Mouse (Mus musculus) c-Kit-positive CD71-positive TER-119-negative erythroid progenitor cells, embryonic 14.5 days (primary cell): ENCODE results near the gene Gpam.
"Not testable (repeated sequence)": the region's sequence is repeated elsewhere in the genome, so short reads cannot be mapped to it uniquely, and the experiment has no call there.

Experiments used
- DNase-seq: peaks from one replicate; pipeline ENCODE4 v3.0.0-alpha.2; 2013; ENCODE audit warnings: low read depth

Gpam gene

DNA sequence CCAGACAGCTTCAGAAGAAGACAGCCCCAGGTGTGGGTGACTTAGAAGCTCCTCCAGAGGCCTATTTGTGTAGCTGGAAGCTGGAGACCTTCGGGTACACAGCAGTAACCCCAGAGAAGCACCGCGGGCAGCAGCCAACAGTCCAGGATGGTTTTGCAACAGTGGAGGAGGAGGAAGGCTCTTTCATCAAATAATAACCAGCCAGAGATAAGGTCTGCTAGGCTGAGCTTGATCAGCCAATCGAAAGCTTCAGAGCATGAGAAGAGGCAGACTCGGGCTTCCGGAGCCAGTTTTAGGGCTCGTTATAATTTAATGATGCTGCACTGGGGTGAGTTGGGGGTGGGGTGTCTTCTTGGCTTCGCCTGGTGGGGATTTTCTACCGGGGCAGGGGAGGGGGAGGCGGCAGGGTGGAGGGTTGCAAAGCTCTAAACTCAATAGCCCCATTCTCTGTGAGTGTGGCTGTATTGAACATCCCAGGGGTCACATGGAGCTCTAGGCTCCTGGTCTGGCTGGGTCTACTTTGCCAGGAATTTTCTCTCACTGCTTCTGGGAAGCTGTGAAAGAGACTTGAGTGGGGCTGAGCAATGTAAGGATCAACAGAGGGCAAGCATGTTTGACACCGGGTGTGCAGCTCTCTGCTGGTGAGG, at the start of gene Gpam:
Gene Gpam (minus strand): TSS at position 167 of the 647 bp plus-strand sequence.
- DNase-seq: no peak

DNA sequence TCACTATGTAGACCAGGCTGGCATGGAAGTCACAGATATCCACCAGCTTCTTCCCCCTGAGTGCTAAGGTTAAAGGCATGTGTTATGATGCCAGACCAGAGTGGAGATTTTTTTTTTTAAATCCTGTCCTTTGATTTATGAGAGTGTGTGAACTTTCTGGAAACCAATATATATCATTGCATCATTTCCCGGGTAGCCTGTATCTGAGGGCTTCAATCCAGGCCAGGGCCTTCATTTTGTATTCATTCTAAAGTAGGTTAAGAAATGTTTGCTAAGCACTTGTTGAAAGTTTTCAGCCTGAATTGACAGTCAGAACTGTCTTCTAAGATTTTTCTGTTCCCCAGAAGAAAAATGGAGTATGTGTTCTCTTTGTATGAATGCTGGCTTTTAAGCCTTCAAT, 44.5 kb upstream of the Gpam start:
- no peak for DNase-seq

DNA sequence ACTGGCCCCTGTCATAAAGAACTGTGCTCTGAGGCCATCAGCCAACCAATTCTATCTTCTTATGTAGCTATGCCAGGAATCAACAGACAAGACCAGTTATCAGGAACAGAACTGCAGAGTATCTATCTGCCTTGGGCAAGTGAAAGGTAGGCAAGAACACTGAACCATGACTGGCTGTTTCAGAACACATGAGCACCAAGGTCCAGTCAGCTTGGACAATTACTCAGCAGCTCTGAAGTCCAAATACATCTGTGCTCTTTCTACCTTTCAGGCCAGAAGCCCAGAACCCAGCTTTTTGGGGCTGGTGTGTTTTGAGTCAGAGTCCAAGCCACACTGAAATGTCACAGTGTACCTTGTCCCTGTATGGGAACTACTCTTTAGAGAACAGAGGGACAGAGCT, 43.4 kb upstream of the Gpam start:
- no peak for DNase-seq

DNA sequence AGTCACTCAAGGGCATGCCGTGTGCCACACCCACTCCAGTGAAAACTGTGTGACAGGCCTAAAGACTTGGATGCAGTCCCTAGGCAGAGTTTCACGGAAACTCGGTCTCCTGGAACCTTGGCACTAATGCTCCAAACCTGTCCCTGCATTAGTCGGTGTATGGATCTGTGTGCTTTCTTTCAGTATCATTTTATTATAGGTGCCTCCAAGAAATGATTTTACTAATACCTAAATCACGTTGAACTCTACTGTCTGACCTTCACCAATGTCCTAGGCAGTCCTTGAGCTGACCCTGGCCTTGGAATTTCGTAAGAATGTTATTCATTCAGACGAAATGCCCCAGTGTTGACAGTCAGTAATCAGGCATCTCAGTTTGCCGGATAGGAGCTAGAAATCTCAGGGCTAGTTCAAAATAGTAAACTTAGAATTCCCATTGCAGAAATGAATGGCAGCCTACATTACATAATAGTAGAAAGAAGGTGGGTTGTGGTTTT, 42.2 kb upstream of the Gpam start:
- not testable (repeated sequence) for DNase-seq

GRCm38 (mm10) chr19:55168360-55168759, 41.3 kb upstream of the Gpam start:
- no peak for DNase-seq

DNA sequence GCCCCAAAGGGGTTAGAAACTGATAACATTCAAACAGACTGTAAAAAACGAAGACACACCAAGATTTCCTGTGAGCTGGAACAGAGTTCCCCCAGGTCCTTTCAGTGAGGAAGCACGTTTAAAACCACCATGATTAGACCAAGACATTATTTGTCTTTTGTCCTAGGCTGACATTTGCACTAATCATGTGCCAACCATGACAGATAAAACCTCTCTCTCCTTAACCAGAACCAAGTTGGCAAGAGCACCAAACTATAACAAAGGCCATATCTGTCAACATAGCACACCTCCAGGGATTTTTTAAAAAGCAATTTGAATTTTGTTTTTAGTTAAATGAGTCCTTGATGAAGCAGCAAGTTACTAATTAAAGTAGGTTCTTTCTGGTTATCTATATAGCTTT, 40.7 kb upstream of the Gpam start:
- no peak for DNase-seq

DNA sequence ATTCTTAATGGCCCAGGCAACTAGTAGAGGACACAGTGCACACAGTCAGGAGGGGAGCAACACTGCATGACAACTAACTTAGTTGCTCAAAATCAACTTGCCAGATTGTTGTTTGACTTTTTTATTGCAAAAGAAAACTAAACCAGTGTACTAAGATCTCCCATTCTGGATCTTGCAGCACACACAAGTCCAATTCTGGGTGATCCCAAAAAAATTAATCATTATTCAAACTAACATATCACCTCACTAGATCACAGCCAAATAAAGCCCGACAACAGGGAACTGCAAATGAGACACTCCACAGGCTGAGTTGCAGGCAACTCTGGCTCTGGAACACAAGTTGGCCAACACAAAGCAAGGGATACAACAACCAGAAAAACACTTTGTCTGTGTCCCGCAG, 39.7 kb upstream of the Gpam start:
- DNase-seq: no peak

DNA sequence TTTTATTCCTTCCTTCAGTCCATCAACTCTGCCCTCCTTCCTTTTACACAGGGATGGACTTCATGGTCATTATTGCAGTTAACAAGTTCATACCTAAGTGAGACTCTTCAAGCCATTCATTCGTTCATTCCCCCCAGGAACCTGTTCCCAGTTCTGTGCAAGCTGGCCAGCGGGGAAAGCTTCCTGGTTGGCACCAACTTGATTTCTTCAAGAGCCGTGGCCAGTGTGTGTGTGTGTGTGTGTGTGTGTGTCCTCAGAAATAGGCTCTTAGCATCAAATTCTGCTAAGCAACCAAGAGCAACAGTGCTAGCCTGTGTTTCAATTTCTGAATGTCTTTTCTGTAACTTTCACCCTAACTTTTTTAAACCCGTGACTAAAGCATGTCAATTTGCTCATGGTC, 38.9 kb upstream of the Gpam start:
- DNase-seq: no peak

- DNase-seq: no peak
Measured at GRCm38 (mm10) chr19:55165183-55165865, 38.3 kb upstream of the Gpam start.

- no peak for DNase-seq
Measured at GRCm38 (mm10) chr19:55164162-55164561, 37.1 kb upstream of the Gpam start.

- DNase-seq: no peak
Measured at GRCm38 (mm10) chr19:55162271-55162670, 35.2 kb upstream of the Gpam start.

- DNase-seq: no peak
Measured at GRCm38 (mm10) chr19:55159826-55160225, 32.8 kb upstream of the Gpam start.

DNA sequence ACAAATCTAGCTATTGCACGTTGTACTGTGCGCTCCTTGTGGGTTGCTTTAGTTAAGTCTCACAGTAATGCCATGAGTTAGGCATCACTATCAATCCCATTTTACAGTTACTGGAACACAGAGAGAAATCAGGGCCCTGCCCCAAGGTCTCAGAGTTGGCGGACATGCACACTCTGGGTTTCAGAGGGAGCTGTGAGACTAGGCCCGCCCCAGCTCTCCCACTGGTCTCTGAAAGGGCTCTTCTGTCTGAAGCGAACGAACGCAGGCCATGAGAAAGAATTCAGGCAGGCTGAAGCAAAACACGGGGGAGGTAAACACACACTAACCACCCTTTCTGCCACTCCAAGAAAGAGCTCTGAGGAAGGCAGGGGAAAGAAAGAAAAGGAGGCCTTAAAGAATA, 31.6 kb upstream of the Gpam start:
- no peak for DNase-seq

DNA sequence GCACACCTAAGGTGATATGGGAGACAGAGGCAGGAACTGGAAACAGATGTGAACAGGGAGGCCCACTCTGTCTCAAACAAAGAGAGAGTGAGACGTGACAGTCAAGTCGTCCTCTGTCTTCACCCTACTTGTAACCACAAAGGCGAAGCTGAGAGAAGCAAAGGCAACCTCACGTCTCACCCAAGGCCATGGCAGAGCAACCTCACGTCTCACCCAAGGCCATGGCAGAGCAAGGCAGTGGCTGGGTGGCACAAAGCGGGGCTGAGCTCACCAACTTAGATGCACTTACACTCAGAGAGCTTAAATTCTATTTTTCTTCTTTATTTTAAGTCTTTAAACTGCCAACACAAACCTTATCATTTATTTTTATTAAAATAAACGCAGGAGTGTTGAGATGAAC, 30.0 kb upstream of the Gpam start:
- no peak for DNase-seq

GRCm38 (mm10) chr19:55152983-55153382, 25.9 kb upstream of the Gpam start:
- DNase-seq: no peak

DNA sequence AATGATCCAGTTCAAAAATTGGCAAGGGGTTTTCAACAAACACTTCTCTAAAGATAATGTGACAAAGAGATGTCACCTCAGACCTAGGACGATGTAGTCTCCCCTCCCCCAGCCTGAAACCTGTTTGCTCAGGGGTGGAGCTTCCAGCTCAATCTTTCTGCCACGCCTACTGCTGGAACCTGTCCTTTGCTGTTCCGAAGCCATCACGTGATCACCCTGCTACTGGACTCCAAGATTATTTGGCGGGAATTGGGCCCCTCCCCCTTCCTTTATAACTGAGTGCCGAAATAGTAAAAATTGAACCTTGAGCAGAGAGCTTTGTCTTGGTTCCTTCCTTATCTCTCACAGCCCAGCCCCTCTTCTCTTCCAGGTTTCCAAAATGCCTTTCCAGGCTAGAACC, 25.2 kb upstream of the Gpam start:
- DNase-seq: not testable (repeated sequence)

DNA sequence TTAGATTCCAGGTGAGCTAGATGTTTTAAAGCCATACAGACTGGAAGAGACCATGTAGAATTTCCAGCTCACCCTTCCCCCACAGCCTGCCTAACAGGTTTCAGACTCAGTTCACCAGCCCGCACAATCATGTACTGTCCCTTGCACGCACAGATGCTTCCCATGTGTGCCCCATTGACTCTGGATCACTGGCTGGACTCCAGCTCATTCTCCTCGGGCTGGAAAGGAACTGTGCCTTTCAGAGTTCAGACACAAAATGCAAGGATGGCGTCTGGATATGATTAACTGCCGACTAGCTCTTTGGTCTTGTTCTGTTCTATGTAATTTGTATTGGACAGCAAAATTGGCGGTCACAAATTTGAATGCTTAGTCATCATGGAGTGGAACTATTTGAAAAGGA, 22.6 kb upstream of the Gpam start:
- no peak for DNase-seq

GRCm38 (mm10) chr19:55148109-55148508, 21.1 kb upstream of the Gpam start:
- no peak for DNase-seq

GRCm38 (mm10) chr19:55147568-55147967, 20.5 kb upstream of the Gpam start:
- DNase-seq: no peak

DNA sequence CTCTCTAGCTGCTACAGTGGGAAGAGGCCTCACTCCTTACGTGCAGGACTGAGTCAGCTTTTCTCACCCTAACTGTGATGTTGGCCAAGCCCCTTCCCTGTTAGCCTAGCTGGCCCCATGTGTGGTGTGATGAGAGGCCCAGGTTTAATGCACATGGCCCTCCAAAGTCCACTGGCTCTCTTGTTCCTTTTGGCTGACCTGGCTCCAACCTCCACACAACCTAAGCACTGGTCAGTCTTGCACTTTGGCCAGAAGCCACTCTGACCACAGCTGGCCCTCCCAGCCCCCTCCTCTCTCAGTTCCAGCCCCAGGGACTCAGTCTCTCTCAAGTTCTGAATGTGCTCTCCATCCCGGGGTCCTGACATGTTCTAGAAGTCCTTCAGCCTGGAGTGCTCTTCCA, 18.1 kb upstream of the Gpam start:
- no peak for DNase-seq

DNA sequence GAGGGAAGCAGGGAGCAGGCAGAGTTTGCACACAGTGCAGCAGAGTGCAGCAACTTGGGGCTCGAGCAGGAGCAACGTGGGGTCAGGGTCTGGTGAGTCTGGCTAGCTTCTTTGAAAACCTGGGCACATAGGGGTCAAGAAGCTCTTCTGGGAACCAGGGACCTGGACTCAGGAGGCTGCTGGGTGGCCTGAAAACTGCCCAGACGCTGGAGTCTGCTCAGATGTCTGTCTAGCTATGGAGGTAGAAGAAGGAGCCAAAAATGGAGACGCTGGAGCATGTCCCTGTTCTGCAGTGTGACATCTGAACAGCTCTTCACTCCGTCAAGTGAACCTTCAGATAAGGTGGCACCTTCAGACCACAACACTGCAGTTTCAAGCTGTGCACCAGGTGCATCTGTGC, 17.7 kb upstream of the Gpam start:
- no peak for DNase-seq

DNA sequence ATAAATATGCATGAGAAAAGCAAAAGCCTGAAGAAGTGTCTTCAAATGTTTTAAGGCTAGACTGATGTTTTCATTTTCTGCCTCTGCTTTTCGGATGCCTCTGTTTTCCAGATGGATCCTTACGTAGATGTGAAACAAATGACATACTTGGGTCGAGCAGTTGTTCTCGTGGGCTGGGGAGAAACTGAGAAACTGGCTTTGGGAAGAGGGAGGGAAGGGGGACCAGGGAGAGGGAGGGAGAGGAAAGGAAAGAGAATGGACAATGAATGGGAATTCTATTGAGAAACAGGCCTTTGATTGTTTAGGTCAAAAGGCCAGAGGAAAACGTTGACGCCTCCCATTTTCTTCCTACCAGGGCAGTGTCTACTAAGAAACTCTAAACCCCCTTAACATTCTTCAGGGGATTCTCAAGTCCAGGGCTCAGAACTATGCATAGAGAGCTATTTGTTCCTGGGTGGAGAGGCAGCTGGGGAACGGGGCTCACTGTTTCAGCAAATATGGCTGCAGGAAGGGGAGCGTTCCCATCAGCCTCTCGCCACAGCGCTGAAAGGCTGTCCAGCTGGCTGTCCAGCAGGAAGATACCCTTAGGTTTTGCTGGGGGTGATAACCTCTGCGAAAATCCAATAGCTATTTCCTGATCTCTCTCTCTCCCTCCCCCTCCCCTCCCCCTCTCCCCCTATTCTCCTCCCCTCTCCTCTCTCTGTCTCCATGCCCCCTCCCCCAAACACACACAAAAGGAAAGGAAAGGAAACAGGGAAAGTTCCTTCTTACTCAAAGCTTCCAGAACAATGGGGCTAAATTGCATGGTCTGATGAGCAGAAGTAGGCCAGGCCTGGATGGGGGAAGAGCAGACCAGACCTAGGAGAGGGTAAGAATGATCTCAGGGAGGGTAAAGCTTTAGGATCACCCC, 16.6 kb upstream of the Gpam start:
- DNase-seq: no peak

DNA sequence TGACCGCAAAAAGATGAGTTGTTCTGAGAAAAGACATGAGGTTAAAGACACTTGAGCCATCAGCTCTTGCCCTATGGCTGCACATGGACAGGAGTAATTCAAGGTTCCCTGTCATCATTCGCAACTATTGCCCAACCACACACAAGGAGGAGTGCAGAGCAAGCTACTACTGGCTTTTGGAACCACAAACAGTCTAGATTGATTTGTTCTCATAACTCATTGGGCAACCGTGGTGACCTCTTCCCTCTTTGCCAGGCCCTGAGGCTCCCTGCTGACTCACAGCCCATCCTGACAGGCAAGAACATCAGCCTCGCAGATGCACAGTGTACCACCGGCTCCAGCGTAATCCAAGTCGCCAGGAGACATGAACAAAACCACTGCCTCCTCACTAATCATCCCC, 12.3 kb upstream of the Gpam start:
- no peak for DNase-seq
